Mouse (Mus musculus): ENCODE data around the gene Ppp1cb. TPM values are rescaled to one million over a fixed set of nuclear protein-coding genes. Genes with fewer than 3 reads are reported as not detected.

Gene Ppp1cb
- polyA plus RNA-seq (2014; fragmentation: Illumina TruSeq; extraction: RNeasy Lipid Tissue Mini Kit (QIAGEN cat#74804); ENCODE audit: low read depth, low replicate concordance) = 1,280 TPM

GRCm38 (mm10) chr5:32458408-32459143 is at the start of gene Ppp1cb:
Gene Ppp1cb, plus strand, starts transcription at chr5:32458843.

Other genes with a start within 250 kb of the Ppp1cb start
- 0.54 TPM for gene Plb1, start 226.1 kb upstream of the Ppp1cb start, polyA plus RNA-seq (2014; fragmentation: Illumina TruSeq; extraction: RNeasy Lipid Tissue Mini Kit (QIAGEN cat#74804); ENCODE audit: low read depth, low replicate concordance)
- gene Yes1, start 152.3 kb downstream of the Ppp1cb start, polyA plus RNA-seq (2014; fragmentation: Illumina TruSeq; extraction: RNeasy Lipid Tissue Mini Kit (QIAGEN cat#74804); ENCODE audit: low read depth, low replicate concordance) = 158 TPM

Data from sigmoid colon, adult 10 weeks (tissue).